Mouse (Mus musculus): ENCODE results near the gene Ncapd2.

Gene Ncapd2

DNA sequence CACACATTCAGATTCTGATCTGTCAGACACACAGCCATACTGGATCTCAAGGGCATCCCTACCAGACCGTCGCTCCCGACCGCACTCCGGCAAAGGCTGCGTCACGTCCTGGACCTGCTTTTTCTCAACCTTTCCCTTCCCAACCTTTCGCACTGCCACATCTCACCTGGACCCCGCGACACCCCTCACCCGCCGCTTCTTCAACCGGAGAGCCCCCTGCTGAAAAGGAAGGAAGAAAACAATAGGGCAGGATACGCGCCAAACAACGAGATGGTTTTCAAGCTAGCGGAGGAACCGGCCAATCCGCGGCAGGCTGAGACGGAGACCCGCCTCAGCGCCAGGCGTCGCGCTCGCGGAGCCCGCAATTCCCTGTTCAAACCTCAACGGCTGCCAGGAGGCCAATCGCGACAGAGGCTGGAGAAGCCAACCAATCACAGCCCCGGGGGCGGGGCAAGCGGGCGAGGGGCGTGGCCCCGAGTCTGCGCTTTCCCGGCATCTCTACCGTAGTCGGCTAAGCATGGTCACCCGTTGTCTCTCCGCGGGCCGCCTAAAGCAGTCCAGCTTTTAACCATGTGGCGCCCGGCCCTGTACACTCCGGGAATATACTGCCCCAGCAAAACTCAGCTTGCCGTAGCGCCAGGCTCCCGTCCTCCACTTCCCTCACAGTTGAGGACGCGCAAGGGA is at the start of gene Ncapd2, which contains the start of gene Mrpl51:
Gene Ncapd2, minus strand, starts transcription at position 370 of the 684 bp plus-strand sequence.
Gene Mrpl51, plus strand, starts transcription at position 470 of the 684 bp plus-strand sequence.
- peak; percentile 85 for DNase-seq (ENCODE audit: extremely low spot score, low read depth, low spot score)

DNA sequence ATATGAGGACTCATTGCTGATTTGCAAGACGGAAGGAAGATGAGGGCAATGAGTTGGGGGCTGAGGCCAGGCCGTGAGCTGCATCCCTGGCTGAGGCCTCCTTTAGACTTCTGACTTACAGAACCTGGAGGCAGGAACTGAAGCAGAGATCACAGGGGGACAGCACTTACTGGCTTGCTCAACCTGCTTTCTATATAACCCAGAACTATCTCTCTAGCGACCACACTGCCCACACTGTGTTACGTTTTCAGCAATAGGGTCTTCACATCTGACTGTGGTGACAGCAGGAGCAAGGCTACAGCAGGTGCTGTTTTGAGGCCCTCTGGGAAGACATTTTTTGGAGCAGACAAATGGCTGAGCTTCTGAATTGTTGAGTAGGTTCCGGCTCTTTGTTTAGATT is 49.1 kb upstream of the Ncapd2 start:
- no peak for DNase-seq (ENCODE audit: extremely low spot score, low read depth, low spot score)

DNA sequence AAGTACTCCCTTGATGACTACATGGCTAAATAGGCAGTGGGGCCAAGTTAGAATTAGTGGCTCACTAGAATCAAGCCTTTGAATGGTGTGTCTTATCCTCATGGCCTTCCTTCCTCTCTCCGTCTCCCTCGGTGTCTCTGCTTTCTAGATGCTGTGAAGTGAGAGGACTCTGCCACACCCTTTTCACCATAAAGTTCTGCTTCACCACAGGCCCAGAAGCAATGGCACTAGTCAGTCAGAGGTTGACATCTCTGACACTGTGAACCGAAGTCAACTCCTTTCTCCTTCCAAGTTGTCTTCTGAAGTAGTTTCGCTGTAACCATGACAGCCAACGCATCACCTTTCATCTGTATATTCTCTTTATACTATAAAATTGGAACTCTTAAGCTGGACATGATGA is 48.0 kb upstream of the Ncapd2 start:
- DNase-seq (ENCODE audit: extremely low spot score, low read depth, low spot score) = no peak

DNA sequence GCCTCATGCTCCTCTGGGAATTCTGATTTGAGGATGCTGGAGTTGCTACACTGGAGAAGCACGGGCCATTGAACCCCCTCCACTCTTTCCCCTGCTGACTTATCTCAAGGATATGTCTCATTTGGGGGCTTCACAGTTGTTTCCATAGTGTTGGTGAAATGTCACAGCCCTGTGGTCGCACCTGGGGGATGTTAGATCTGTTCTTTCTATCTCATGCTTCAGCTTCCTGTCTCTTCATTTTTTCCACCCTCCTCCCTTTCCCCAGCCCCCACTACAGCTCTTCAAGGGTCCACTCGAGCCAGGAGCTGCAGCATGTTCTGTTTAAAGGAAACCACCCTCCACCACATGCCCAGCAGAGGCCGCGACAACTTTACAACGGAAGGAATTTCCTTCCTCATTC is 46.9 kb upstream of the Ncapd2 start:
- no peak for DNase-seq (ENCODE audit: extremely low spot score, low read depth, low spot score)

DNA sequence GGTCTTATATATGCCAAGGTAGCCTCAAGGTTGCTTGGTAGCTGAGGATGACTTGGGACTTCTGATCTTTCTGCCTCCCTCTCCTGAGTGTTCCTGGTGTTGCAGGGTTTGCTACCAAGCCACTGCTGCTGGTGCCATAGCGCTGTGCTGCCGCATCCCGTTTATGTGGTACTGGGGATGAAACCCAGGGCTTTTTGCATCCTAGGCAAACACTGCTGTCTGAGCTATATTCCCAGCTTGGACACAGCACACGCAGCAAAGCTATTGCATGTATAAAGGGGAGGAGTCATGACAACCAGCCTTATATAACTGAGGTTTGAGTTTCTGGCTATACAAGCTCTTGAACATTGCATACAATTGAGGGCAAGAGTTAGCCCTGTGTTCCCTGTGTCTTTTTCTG is 45.9 kb upstream of the Ncapd2 start:
- no peak for DNase-seq (ENCODE audit: extremely low spot score, low read depth, low spot score)

DNA sequence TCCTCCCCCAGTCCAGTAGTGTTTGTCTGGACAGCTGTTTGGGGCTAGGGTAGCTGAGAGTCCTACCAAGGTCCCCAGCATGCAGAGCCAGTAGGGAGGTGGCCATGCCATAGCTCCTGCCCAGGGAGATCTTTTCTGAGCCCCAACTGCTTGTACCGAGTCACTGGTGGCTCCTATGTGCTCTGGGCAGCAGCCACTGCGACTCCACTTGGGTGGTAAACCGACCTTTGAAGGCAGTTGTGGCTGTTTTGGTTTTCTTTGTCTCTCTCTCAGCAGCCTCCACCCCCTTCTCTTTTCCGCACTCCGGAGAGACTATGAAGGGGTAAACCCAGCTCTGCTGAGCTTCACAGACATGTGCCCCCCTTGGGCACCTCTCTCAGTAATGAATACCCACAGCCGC is 45.3 kb upstream of the Ncapd2 start, which contains the start of gene Cd27:
Gene Cd27, minus strand, starts transcription at position 229 of the 400 bp plus-strand sequence.
- DNase-seq (ENCODE audit: extremely low spot score, low read depth, low spot score) = no peak

DNA sequence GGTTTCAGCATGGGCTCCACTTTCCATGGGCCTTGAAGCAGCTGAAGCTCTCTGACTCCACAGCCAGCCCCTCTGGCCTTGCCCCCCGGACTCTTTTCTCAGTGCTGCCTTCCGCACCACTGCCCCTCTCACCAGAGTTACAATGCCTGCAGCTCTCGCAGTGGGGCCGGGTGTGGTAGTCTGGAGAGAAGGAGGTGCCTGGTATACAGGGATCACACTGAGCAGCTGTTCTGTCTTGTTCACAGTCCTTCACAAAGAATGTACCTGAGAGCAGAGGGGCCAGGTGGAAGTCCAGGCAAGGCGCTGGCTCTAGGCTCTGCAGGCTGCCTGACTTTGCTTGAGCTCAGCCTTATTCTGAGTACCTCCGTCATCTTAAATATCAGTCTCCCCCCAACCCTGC is 44.8 kb upstream of the Ncapd2 start:
- DNase-seq (ENCODE audit: extremely low spot score, low read depth, low spot score) = no peak

DNA sequence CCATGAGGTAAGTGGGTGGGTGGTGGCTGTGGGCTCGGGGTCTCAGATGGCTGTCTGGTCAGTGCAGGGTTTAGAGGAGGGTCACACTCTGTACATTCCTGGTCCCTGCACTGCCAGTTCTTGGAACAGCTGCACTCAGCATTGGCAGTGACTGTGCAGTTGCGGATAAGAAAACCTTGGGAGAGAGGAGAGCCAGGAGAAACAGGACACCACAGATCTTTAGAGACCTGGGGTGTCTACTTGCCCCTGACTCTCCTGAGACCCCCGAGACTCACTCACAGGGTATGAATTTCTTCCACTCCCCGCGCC is 43.0 kb upstream of the Ncapd2 start:
- DNase-seq (ENCODE audit: extremely low spot score, low read depth, low spot score) = no peak

DNA sequence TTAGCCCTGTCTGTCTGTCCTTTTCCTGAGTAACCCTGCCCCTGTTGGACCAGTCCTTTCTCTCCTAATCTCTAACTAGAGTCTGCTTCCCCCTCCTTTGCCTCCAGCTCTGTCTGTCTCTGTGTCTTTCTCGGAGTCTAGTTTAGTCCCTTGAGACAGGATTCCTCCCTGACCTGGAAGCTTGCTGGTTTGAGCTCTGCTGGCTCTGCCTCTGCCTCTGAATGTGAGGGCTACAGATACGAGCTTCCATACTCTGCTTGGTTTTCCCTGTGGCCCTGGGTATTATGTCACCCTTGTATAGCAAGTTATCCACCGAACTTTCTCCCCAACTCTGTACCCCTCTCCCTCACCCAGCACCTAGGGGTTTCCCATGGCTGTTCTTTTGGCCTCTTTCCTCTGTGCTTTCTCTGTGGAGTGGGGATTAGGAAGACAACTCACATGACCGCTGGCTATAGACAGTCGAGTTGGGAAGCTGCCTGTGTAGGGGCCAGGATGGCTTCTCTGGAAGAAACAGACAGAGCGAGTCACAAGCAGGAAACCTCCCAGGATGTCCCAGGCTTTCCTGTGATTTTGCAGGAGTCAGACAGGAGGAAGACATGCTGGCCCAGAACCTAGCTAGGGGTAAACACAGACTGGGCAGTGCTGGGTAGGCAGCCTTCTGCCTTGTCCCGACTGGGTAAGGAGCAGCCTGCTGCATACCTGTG is 42.5 kb upstream of the Ncapd2 start:
- no peak for DNase-seq (ENCODE audit: extremely low spot score, low read depth, low spot score)

DNA sequence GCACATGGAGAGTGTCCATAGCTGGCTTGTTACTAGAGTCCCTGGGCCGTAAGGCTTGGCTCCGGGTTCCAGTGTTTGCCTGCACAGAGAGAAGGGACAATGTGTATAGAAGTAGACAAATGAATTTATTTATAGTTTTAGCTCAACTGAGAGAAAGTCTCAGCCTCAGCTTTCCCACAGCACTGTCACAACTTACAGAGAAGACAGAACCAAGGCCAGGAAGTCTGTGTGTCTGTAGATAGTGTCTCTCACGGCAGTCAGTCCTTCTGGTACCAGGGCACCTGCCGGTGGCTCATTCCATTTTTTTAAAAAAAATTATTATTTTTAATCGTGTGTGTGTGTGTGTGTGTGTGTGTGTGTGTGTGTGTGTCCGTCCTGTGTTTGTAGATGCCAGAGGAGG is 41.0 kb upstream of the Ncapd2 start:
- DNase-seq (ENCODE audit: extremely low spot score, low read depth, low spot score) = no peak

DNA sequence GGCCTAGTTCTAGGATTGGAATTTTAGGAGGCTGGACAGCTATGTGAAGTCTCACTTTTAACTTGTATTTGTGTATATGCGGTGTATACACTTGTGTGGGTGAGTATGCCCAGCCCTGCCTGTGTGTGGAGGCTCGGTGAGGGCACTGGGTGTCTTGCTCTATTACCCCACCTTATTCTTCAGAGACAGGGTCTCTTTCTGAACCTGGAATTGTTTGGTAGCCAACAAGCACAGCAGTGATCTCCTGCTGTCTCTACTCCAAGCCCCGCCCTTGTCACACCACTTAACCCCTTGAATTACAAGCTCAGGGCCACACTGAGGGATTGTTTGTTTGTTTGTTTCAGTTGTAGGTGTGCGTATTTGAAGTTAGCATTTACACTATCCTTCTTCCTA is 40.5 kb upstream of the Ncapd2 start:
- no peak for DNase-seq (ENCODE audit: extremely low spot score, low read depth, low spot score)

DNA sequence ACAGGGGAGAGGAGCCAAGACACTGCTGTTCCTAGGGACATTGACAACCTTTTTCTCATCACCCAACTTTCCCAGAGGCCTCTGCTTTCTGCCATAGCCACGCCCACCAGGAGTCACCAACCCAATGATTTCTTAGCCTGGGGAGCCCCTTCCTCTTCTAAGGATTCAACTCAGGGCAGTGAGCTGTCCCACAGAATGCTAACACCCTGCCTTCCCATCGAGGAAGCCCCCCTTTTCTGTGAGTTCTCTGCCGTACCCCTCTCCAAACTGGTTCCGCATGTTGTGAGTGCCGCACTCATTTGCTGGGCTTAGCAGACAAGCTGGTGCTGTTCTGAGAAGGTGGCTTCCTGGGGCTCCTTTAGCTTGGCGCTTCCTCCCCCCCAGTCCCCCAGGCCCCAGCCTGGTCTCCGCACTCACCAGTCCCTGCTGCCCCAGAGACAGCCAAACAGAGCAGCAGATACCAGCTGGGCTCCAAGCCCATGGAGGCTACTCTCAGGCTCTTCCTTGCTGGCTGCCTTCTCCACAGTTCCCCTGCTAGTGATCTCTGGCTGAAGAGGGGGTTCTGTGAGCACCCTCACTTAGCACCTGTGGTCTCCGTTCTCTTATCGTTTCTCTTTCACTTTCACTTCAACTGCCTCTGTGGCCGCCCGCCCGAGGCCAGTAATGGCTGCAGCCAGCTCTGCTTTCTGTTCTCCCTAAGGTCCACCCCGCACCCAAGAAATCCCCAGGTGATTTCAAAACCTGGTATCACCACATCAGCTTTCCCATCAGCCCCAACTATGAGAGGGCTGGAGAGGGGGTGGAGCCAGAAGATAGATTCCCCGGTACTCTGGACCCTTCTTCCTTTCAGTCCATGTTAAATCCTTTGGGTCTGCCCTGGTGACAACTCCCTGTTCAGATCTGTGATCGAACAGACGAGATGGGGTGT is 39.9 kb upstream of the Ncapd2 start, which contains the start of gene Tapbpl:
Gene Tapbpl, minus strand, starts transcription at position 744 of the 928 bp plus-strand sequence.
- peak; percentile 6 for DNase-seq (ENCODE audit: extremely low spot score, low read depth, low spot score)

DNA sequence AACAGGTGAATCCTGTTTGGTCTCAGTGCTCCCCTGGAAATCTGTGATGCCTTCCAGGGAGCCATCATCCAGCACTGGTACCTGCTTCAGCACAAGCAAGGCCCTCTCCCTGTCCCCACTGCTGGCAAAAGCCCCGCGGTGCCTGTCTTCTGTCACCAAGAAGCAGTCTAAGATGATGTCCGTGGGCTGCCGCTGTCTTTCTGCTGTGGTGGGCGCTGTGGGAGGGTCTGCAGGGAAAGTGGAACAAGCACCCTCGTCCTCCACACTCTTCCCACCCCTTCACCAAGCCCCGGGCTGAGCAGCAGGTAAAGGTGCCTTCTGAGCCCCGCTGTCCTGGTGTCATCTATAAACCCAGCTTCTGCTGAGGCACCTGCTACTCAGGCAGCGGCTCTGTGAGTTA is 39.1 kb upstream of the Ncapd2 start:
- DNase-seq (ENCODE audit: extremely low spot score, low read depth, low spot score) = no peak

DNA sequence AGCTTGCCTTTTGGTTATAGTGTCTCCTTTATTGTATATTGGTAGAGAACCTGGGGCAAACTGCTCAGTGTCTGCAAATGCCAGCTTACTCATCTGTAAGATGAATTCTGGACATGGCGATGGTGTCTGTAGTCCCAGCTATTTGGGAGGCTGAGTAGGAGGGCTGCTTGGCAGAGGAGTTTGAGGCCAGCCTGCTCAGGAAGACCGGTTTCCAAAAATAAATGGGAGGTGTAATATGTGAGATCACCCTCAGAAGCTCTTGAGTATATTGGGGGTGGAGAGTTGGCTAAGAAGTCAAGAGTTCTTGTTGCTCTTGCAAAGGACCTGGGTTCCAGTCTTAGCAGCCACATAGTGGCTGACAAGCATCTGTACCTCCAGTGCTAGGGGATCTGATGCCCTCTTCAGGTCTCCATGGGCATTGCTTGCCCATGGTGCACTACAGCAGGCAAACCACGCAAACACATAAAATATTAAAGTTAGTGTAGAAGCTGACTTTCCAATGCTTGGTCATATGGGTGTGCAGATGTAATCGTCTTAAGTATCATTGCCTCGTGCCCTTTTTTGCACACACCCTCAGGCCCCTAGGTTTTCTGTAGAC is 34.1 kb upstream of the Ncapd2 start:
- DNase-seq (ENCODE audit: extremely low spot score, low read depth, low spot score) = no peak

DNA sequence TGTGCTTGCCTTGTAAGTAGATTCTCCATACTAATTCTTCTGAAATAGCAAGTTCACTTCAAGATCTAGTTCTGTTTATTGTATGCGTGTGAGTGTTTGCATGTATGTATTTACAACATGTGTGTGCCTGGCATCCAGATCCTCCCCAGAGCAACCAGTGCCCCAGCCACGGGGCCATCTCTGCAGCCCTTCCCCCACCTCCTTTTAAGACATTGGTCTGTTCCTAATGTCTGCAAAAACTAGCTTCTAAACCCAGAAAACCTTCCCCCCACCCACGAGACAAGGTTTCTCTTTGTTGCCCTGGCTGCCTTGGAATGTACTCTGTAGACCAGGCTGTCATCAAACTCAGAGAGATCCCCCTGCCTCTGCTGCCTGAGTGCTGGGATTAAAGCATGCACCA is 31.1 kb upstream of the Ncapd2 start:
- DNase-seq (ENCODE audit: extremely low spot score, low read depth, low spot score) = no peak

DNA sequence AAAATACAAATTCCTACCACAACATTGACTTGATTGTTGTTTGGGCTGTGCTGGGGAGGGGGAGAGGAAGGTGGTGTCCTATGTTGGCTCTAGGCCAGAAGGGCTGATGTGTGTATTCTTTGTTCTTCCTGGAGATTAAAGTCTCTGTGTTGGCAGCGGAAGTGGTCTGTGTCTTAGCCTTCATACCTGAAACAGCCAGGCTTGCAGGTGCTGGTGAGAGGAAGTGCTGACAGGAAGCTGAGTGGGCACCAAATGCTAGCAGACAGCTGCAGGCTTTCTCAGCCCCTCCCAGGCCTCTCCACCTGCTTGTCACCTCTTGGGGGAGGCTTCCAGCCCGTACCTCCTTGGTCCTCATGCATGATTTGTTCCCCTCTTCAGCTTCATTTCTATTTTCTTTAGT is 30.6 kb upstream of the Ncapd2 start:
- DNase-seq (ENCODE audit: extremely low spot score, low read depth, low spot score) = no peak

DNA sequence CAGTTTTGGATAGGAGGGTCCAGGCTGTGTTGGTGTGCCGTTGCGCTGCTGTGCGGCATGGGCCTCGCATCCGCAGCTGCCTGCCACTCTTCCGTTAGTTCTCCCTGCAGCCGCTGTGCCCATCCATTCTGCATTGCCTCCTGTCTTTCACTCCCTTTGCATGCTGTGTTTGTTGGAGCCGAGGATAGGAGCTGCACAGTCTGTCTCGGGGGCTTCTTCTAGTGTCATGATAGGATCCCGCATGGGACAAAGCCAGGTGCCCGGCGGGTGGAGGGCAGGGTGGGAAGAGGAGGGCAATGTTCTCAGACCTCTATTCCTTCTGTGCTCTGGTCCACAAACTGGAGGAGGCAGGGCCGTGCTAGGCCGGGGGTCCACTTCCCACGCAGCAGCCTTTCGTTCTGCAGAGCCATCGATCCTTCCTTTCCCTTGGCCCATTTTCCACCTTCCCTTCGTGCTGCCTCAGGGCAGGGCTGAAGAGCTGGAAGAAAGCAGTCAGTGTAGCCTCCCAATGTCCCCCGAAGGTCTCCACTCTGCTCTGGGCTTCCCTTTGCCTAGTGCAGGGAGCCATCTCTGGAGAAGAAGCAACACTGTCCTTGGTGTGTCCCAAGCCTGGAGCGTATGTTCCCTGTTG is 29.7 kb upstream of the Ncapd2 start:
- no peak for DNase-seq (ENCODE audit: extremely low spot score, low read depth, low spot score)

DNA sequence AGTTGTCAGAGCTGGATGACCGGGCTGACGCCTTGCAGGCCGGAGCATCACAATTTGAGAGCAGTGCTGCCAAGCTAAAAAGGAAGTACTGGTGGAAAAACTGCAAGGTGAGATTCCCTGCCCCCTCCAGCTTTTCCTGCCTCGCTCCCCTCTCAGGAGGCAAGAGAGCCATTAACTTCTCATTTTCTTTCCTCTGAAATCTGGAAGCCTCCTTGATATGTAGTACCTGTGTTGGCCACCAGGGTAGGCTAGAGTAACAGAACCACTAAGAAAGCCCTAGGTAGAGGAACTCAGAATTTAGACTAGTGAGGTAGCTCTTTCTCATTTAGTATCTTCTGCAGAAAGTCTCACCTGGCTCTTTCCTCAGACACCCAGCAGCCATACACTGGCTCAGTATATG is 27.5 kb upstream of the Ncapd2 start:
- peak; percentile 44 for DNase-seq (ENCODE audit: extremely low spot score, low read depth, low spot score)

DNA sequence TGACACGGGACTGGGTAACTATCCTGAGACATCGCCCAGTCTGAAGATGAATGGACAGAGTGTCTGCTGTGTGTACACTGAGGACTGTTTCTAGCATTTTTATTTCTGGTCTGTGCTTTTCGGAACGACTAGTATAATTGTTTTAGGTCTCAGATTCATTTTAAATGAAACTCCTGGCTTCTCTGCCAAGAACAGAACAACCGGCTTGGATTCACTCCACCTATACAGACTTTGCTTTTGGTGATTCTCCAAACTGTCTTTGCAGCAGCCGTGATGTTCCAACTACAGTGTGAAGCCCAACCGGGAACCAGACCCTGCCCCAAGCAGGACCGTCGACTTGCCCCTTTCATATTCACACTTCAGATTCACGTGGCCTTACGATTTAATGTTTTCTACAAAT is 26.4 kb upstream of the Ncapd2 start:
- no peak for DNase-seq (ENCODE audit: extremely low spot score, low read depth, low spot score)

DNA sequence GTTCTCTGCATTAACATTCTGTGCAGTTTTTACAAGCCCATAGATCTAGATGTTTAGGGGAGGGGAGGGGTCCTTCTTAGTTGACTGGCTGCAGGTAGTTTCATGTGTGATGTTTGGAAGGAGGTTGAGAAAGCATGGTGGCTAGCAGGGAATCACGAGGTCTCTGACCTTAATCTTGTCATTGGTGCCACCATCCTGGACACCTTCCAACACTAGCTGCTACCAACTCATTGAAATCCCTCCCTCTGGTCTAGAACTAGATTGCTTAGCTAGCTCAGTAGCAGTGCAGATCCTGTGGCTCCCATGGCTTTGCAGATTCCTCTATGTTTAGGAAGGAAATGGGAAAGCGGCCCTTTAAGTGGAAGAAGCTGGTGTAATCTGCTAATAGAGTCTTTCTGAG is 25.4 kb upstream of the Ncapd2 start:
- DNase-seq (ENCODE audit: extremely low spot score, low read depth, low spot score) = no peak

Data from hindlimb bud, embryonic 11.5 days (tissue).